Mouse (Mus musculus) spleen, adult 2 months (tissue): Measurements from ENCODE around the gene Timp2.

Source experiments
- CTCF ChIP-seq: fragments of 200-500 bp; IDR thresholded peaks from 2 replicates; pipeline ENCODE4 v1.5.1; 2011; ENCODE audit warnings: mild to moderate bottlenecking, inconsistent platforms; ENCODE audit not compliant: insufficient read depth, insufficient read length, insufficient replicate concordance; ENCODE audit errors: extremely low read depth
- POLR2A ChIP-seq: fragments of 200-500 bp; IDR thresholded peaks from 2 replicates; pipeline ENCODE4 v1.6.1; 2011; ENCODE audit warnings: low read depth, low read length, inconsistent platforms

DNA sequence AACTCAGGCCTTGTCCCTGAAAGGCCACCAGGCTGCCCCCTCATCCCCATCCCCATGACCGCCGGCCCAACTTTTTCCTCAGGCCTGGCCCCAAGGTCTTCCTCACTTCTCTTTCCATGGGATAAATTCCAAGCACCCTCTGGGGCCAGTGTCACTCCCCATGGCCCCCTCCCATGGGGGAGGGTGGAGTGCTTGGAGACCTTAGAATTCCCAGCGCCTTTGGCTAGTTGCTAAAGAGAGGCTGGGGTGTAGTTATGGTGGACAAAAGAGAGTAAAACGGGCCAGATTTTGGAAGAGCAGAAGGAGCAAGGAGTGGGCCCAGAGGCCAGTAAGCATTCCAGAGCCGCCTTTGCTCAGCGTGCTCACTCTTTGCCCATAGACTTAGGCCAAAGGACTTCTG is at the start of gene Timp2:
- TF ChIP-seq POLR2A (no peak), CTCF (no peak)
